Mouse (Mus musculus): ENCODE measurements at regions not wholly inside any gene's neighbourhood (a gene's known extent, or its start where the extent isn't known, plus 50 kb on each side); places are given as distances from the start of the nearest gene placed in this dataset.

DNA sequence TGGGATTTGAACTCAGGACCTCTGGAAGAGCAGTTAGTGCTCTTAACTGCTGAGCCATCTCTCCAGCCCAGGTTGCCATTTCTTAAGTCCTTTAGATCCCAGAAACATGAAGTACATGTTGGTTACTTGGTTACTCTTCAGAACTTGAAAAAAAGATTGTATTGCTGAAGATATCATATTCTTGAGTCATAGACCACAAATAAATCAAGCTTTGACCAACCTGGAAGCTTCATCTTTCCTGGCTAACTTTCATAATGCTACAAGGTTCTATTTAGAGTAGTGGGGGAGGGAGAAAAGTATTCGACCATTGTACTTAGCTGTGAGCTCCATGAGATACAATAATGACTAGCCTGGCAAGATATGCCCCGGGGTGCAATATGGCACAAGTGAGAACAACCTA lies 90.9 kb upstream of the Cdkn2b start:
- Histone ChIP-seq H3K27me3 (replicated peaks; ENCODE audit: control insufficient read depth, insufficient read depth, low read length) (no peaks in the 10 kb centered on the region), H3K4me3 (ENCODE audit: insufficient read depth, low read depth, low read length) (no peak overlapping the region), H3K27ac (ENCODE audit: insufficient read depth, low read depth, low read length) (no peak overlapping the region), H3K4me1 (ENCODE audit: control insufficient read depth, insufficient read depth, low read length) (no peaks in the 10 kb centered on the region), H3K36me3 (ENCODE audit: control insufficient read depth, insufficient read depth, low read length) (no peaks in the 10 kb centered on the region)
- 71% methylated on average over 2 of the region's 2 CpGs for WGBS
- no peak for DNase-seq
- TF ChIP-seq POLR2A (IDR thresholded peaks at IDR 0.05; ENCODE audit: low read depth, low read length): no peak
- TF ChIP-seq CTCF (conservative IDR thresholded peaks at IDR 0.05; ENCODE audit: insufficient read depth, insufficient read length, low read depth, low read length): no peak

DNA sequence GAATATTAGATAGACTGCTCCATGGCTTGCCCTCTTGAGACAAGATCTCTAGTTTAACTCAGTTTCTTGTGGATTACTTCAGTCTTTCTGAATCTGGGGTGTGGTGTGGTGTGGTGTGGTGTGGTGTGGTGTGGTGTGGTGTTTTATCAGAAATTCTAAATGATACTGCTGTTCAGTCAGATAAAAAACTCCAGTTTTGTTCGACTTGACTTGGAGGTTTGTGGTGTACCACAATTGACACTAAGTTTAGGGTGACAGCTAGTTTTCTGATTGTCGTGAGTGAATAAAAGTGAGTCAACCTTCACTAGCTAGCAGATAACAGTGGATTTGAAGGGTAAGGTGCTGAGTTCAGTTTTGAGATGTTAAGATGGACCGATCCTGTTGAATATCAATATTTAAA lies 89.5 kb upstream of the Cdkn2b start:
- TF ChIP-seq POLR2A (IDR thresholded peaks at IDR 0.05; ENCODE audit: low read depth, low read length) (no peak), CTCF (conservative IDR thresholded peaks at IDR 0.05; ENCODE audit: insufficient read depth, insufficient read length, low read depth, low read length) (no peak)

GRCm38 (mm10) chr4:89399277-89399676 lies 88.4 kb upstream of the Cdkn2b start:
- 61% methylated on average over 2 of the region's 2 CpGs for WGBS

More for the DNA sequence above, 89.5 kb upstream of the Cdkn2b start:
- Histone ChIP-seq H3K27me3 (replicated peaks; ENCODE audit: control insufficient read depth, insufficient read depth, low read length) (no peaks in the 10 kb centered on the region), H3K36me3 (ENCODE audit: control insufficient read depth, insufficient read depth, low read length) (no peaks in the 10 kb centered on the region), H3K4me3 (ENCODE audit: insufficient read depth, low read depth, low read length) (no peak overlapping the region), H3K4me1 (ENCODE audit: control insufficient read depth, insufficient read depth, low read length) (no peaks in the 10 kb centered on the region), H3K27ac (ENCODE audit: insufficient read depth, low read depth, low read length) (no peak overlapping the region)
- WGBS: 88% methylated on average over 3 of the region's 3 CpGs
- DNase-seq: no peak

GRCm38 (mm10) chr4:89396020-89396419 lies 85.2 kb upstream of the Cdkn2b start:
- 83% methylated on average over 2 of the region's 2 CpGs for WGBS
- TF ChIP-seq CTCF (conservative IDR thresholded peaks at IDR 0.05; ENCODE audit: insufficient read depth, insufficient read length, low read depth, low read length) (no peak), POLR2A (IDR thresholded peaks at IDR 0.05; ENCODE audit: low read depth, low read length) (no peak)

More at GRCm38 (mm10) chr4:89399277-89399676, 88.4 kb upstream of the Cdkn2b start:
- no peak for TF ChIP-seq POLR2A (IDR thresholded peaks at IDR 0.05; ENCODE audit: low read depth, low read length)
- Histone ChIP-seq H3K27ac (ENCODE audit: insufficient read depth, low read depth, low read length) (no peak overlapping the region), H3K36me3 (ENCODE audit: control insufficient read depth, insufficient read depth, low read length) (no peaks in the 10 kb centered on the region), H3K4me1 (ENCODE audit: control insufficient read depth, insufficient read depth, low read length) (no peaks in the 10 kb centered on the region), H3K27me3 (replicated peaks; ENCODE audit: control insufficient read depth, insufficient read depth, low read length) (no peaks in the 10 kb centered on the region), H3K4me3 (ENCODE audit: insufficient read depth, low read depth, low read length) (no peak overlapping the region)
- no peak for DNase-seq

GRCm38 (mm10) chr4:89395336-89395735 lies 84.5 kb upstream of the Cdkn2b start:
- H3K4me3 ChIP-seq (ENCODE audit: insufficient read depth, low read depth, low read length): no peak overlapping the region
- H3K4me1 ChIP-seq (ENCODE audit: control insufficient read depth, insufficient read depth, low read length): no peaks in the 10 kb centered on the region
- no peaks in the 10 kb centered on the region for H3K36me3 ChIP-seq (ENCODE audit: control insufficient read depth, insufficient read depth, low read length)
- H3K27ac ChIP-seq (ENCODE audit: insufficient read depth, low read depth, low read length): no peak overlapping the region
- no peaks in the 10 kb centered on the region for H3K27me3 ChIP-seq (replicated peaks; ENCODE audit: control insufficient read depth, insufficient read depth, low read length)
- TF ChIP-seq POLR2A (IDR thresholded peaks at IDR 0.05; ENCODE audit: low read depth, low read length) (no peak), CTCF (conservative IDR thresholded peaks at IDR 0.05; ENCODE audit: insufficient read depth, insufficient read length, low read depth, low read length) (no peak)
- no peak for DNase-seq

More at GRCm38 (mm10) chr4:89396020-89396419, 85.2 kb upstream of the Cdkn2b start:
- H3K27ac ChIP-seq (ENCODE audit: insufficient read depth, low read depth, low read length): no peak overlapping the region
- H3K4me1 ChIP-seq (ENCODE audit: control insufficient read depth, insufficient read depth, low read length): no peaks in the 10 kb centered on the region
- no peaks in the 10 kb centered on the region for H3K27me3 ChIP-seq (replicated peaks; ENCODE audit: control insufficient read depth, insufficient read depth, low read length)
- H3K36me3 ChIP-seq (ENCODE audit: control insufficient read depth, insufficient read depth, low read length): no peaks in the 10 kb centered on the region
- no peak for DNase-seq
- no peak overlapping the region for H3K4me3 ChIP-seq (ENCODE audit: insufficient read depth, low read depth, low read length)

DNA sequence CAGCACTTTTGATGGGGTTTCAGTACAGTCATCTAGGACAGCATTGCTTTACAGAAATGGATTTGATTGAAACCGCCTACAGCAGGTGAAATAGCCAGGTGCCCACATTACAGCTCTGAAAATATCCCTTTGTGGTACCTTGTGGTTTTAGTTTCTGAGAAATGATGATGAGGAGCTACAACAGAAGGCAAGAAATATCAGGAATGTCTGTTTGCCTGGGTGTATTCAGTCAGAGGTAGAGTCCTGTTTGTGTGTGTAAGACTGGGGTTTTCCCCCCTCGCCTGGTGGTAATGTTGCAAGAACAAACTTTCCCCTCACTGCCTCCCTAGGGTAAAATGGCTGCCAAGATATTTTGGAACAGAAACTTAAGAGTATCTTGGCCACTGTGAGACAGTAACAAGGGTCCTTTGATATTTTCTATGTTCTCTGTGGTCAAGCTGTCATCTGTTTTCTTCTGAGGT lies 82.4 kb upstream of the Cdkn2b start:
- 93% methylated on average over 2 of the region's 2 CpGs for WGBS
- Histone ChIP-seq H3K27ac (ENCODE audit: insufficient read depth, low read depth, low read length) (no peak overlapping the region), H3K4me1 (ENCODE audit: control insufficient read depth, insufficient read depth, low read length) (no peaks in the 10 kb centered on the region), H3K27me3 (replicated peaks; ENCODE audit: control insufficient read depth, insufficient read depth, low read length) (no peaks in the 10 kb centered on the region), H3K36me3 (ENCODE audit: control insufficient read depth, insufficient read depth, low read length) (no peaks in the 10 kb centered on the region), H3K4me3 (ENCODE audit: insufficient read depth, low read depth, low read length) (no peak overlapping the region)
- TF ChIP-seq POLR2A (IDR thresholded peaks at IDR 0.05; ENCODE audit: low read depth, low read length) (no peak), CTCF (conservative IDR thresholded peaks at IDR 0.05; ENCODE audit: insufficient read depth, insufficient read length, low read depth, low read length) (no peak)
- DNase-seq: no peak

DNA sequence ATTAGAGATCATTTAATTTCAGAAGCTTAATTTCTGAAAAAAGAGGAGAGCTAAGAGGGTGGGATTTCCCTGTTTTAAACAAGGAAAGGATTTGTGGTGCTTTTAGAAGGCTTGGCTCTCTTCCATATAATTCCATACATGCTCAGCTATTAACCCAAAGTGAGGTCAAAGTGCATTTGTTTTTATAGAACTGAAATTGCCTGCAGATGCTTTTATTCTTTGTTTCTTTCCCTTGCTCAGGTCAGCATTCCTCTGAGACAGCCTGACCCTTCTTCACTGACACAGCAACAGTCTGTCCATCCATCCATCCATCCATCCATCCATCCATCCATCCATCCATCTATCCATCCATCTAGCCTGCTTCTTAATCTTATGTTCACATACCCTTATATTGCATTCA lies 82.0 kb upstream of the Cdkn2b start:
- Histone ChIP-seq H3K36me3 (ENCODE audit: control insufficient read depth, insufficient read depth, low read length) (no peaks in the 10 kb centered on the region), H3K27ac (ENCODE audit: insufficient read depth, low read depth, low read length) (no peak overlapping the region), H3K27me3 (replicated peaks; ENCODE audit: control insufficient read depth, insufficient read depth, low read length) (no peaks in the 10 kb centered on the region), H3K4me3 (ENCODE audit: insufficient read depth, low read depth, low read length) (no peak overlapping the region), H3K4me1 (ENCODE audit: control insufficient read depth, insufficient read depth, low read length) (no peaks in the 10 kb centered on the region)
- TF ChIP-seq CTCF (conservative IDR thresholded peaks at IDR 0.05; ENCODE audit: insufficient read depth, insufficient read length, low read depth, low read length) (no peak), POLR2A (IDR thresholded peaks at IDR 0.05; ENCODE audit: low read depth, low read length) (no peak)
- DNase-seq: no peak

Measured in kidney, adult 2 months (tissue).